Mouse (Mus musculus): ENCODE data around the gene Mrpl49.
A peak's percentile ranks its signal among the peaks of the same experiment; 100 is the strongest.

GRCm38 (mm10) chr19:6062418-6062817, 4.8 kb upstream of the Mrpl49 start:
- TF ChIP-seq CTCF (IDR thresholded peaks at IDR 0.05; ENCODE audit: borderline replicate concordance, insufficient read depth, low read length) (no peak), POLR2A (IDR thresholded peaks at IDR 0.05; ENCODE audit: low read depth, low read length) (0 out of 2 replicates have a peak, but pooled peaks have one; percentile 4)
